Mouse (Mus musculus) liver, adult (tissue): Measurements from ENCODE around the gene Thsd4.

Source experiments
- GATA4 ChIP-seq: IDR thresholded peaks from 2 replicates; pipeline ENCODE4 v1.6.1; 2014; ENCODE audit warnings: mild to moderate bottlenecking, low read length; ENCODE audit not compliant: insufficient replicate concordance

The Thsd4 gene

GRCm38 (mm10) chr9:60126961-60127360, 394.9 kb downstream of the Thsd4 start:
- no peak for TF ChIP-seq GATA4

- TF ChIP-seq GATA4 = no peak
Observed at GRCm38 (mm10) chr9:60124102-60124501, 397.7 kb downstream of the Thsd4 start.

- no peak for TF ChIP-seq GATA4
Observed at GRCm38 (mm10) chr9:60123066-60123465, 398.8 kb downstream of the Thsd4 start.

- TF ChIP-seq GATA4 = no peak
Observed at GRCm38 (mm10) chr9:60119846-60120245, 402.0 kb downstream of the Thsd4 start.

GRCm38 (mm10) chr9:60117831-60118230, 404.0 kb downstream of the Thsd4 start:
- no peak for TF ChIP-seq GATA4

GRCm38 (mm10) chr9:60115711-60116247, 406.1 kb downstream of the Thsd4 start:
- no peak for TF ChIP-seq GATA4

- no peak for TF ChIP-seq GATA4
Observed at GRCm38 (mm10) chr9:60115306-60115705, 406.5 kb downstream of the Thsd4 start.

GRCm38 (mm10) chr9:60110200-60110599, 411.6 kb downstream of the Thsd4 start:
- no peak for TF ChIP-seq GATA4

- TF ChIP-seq GATA4 = no peak
Observed at GRCm38 (mm10) chr9:60106683-60107082, 415.2 kb downstream of the Thsd4 start.

- TF ChIP-seq GATA4 = no peak
Observed at GRCm38 (mm10) chr9:60106106-60106505, 415.7 kb downstream of the Thsd4 start.

- TF ChIP-seq GATA4 = no peak
Observed at GRCm38 (mm10) chr9:60094211-60094610, 427.6 kb downstream of the Thsd4 start.

GRCm38 (mm10) chr9:60092428-60092827, 429.4 kb downstream of the Thsd4 start:
- no peak for TF ChIP-seq GATA4

GRCm38 (mm10) chr9:60089441-60089840, 432.4 kb downstream of the Thsd4 start:
- no peak for TF ChIP-seq GATA4

- TF ChIP-seq GATA4 = no peak
Observed at GRCm38 (mm10) chr9:60088101-60088500, 433.7 kb downstream of the Thsd4 start.

- TF ChIP-seq GATA4 = no peak
Observed at GRCm38 (mm10) chr9:60082107-60082581, 439.7 kb downstream of the Thsd4 start.

- no peak for TF ChIP-seq GATA4
Observed at GRCm38 (mm10) chr9:60077761-60078160, 444.1 kb downstream of the Thsd4 start.

- TF ChIP-seq GATA4 = no peak
Observed at GRCm38 (mm10) chr9:60076396-60076795, 445.4 kb downstream of the Thsd4 start.

GRCm38 (mm10) chr9:60071620-60072263, 450.1 kb downstream of the Thsd4 start:
- TF ChIP-seq GATA4 = no peak

GRCm38 (mm10) chr9:60067241-60067640, 454.6 kb downstream of the Thsd4 start:
- no peak for TF ChIP-seq GATA4
